Mouse (Mus musculus): ENCODE measurements around the gene Opalin. TPM values are rescaled to one million over a fixed set of nuclear protein-coding genes. Genes with fewer than 3 reads are reported as not detected.

Opalin gene
- polyA plus RNA-seq, 1 experiment from 2014 or later, result not detected

- DNase-seq (ENCODE audit: low spot score) (peak; percentile 67), ATAC-seq (replicated peaks; ENCODE audit: low FRiP score, low TSS enrichment, low read depth) (no peak)
- H3K9me3 ChIP-seq (ENCODE audit: control insufficient read depth, low read length), result no peaks in the 10 kb centered on the region
- H3K27me3 ChIP-seq (replicated peaks; ENCODE audit: control insufficient read depth, insufficient read depth, low read length), result no peaks in the 10 kb centered on the region
- no peak overlapping the region for H3K9ac ChIP-seq (ENCODE audit: low read length)
- H3K4me1 ChIP-seq (replicated peaks; ENCODE audit: control insufficient read depth, insufficient read depth, low read length), result no peaks in the 10 kb centered on the region
- no peak overlapping the region for H3K27ac ChIP-seq (ENCODE audit: low read depth)
- H3K4me3 ChIP-seq (ENCODE audit: low read depth, low read length), result no peak overlapping the region
- WGBS, result 26% methylated on average over 10 of the region's 10 CpGs
- H3K4me2 ChIP-seq (ENCODE audit: low read length), result no peak overlapping the region
- H3K36me3 ChIP-seq (ENCODE audit: control insufficient read depth, insufficient read depth, low read length), result no peaks in the 10 kb centered on the region
Observed at GRCm38 (mm10) chr19:41053530-41053929, 23.4 kb downstream of the Opalin start.

GRCm38 (mm10) chr19:41052247-41052646 lies 24.7 kb downstream of the Opalin start:
- 45% methylated on average over 5 of the region's 5 CpGs for WGBS
- no peak overlapping the region for H3K9ac ChIP-seq (ENCODE audit: low read length)
- no peak for ATAC-seq (replicated peaks; ENCODE audit: low FRiP score, low TSS enrichment, low read depth)
- H3K4me2 ChIP-seq (ENCODE audit: low read length), result no peak overlapping the region
- no peaks in the 10 kb centered on the region for H3K4me1 ChIP-seq (replicated peaks; ENCODE audit: control insufficient read depth, insufficient read depth, low read length)
- H3K27me3 ChIP-seq (replicated peaks; ENCODE audit: control insufficient read depth, insufficient read depth, low read length), result no peaks in the 10 kb centered on the region
- no peaks in the 10 kb centered on the region for H3K9me3 ChIP-seq (ENCODE audit: control insufficient read depth, low read length)
- no peak overlapping the region for H3K4me3 ChIP-seq (ENCODE audit: low read depth, low read length)
- H3K27ac ChIP-seq (ENCODE audit: low read depth), result no peak overlapping the region
- no peaks in the 10 kb centered on the region for H3K36me3 ChIP-seq (ENCODE audit: control insufficient read depth, insufficient read depth, low read length)
- DNase-seq (ENCODE audit: low spot score), result no peak

DNA sequence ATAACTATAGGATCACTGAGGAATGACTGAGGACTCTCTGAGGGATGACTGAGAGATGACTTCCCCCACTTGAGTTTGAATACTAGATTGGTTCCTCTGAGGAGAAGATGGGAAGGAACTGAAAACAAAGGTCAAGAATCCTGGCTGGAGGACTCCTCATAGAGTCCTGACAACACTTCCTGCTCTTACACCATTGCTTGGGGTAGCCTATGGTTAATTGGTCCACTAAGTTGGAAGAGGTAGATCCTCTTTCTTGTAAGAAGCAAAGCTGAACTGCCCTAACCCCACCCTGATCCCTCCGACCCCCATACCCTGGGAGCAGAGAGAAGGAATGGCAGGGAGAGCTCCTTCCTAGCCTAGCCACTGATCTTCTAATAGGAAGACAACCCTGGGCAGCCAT lies 25.2 kb downstream of the Opalin start:
- H3K4me3 ChIP-seq (ENCODE audit: low read depth, low read length), result no peak overlapping the region
- DNase-seq (ENCODE audit: low spot score), result no peak
- H3K36me3 ChIP-seq (ENCODE audit: control insufficient read depth, insufficient read depth, low read length), result no peaks in the 10 kb centered on the region
- 70% methylated on average over 1 of the region's 1 CpGs for WGBS
- H3K27ac ChIP-seq (ENCODE audit: low read depth), result no peak overlapping the region
- no peaks in the 10 kb centered on the region for H3K4me1 ChIP-seq (replicated peaks; ENCODE audit: control insufficient read depth, insufficient read depth, low read length)
- H3K9me3 ChIP-seq (ENCODE audit: control insufficient read depth, low read length), result no peaks in the 10 kb centered on the region
- no peak overlapping the region for H3K9ac ChIP-seq (ENCODE audit: low read length)
- H3K4me2 ChIP-seq (ENCODE audit: low read length), result no peak overlapping the region
- no peak for ATAC-seq (replicated peaks; ENCODE audit: low FRiP score, low TSS enrichment, low read depth)
- H3K27me3 ChIP-seq (replicated peaks; ENCODE audit: control insufficient read depth, insufficient read depth, low read length), result no peaks in the 10 kb centered on the region

GRCm38 (mm10) chr19:41048187-41048559 lies 28.7 kb downstream of the Opalin start:
- 65% methylated on average over 3 of the region's 3 CpGs for WGBS
- ATAC-seq (replicated peaks; ENCODE audit: low FRiP score, low TSS enrichment, low read depth), result no peak
- H3K27me3 ChIP-seq (replicated peaks; ENCODE audit: control insufficient read depth, insufficient read depth, low read length), result no peaks in the 10 kb centered on the region
- H3K4me1 ChIP-seq (replicated peaks; ENCODE audit: control insufficient read depth, insufficient read depth, low read length), result no peaks in the 10 kb centered on the region
- H3K36me3 ChIP-seq (ENCODE audit: control insufficient read depth, insufficient read depth, low read length), result no peaks in the 10 kb centered on the region
- H3K9me3 ChIP-seq (ENCODE audit: control insufficient read depth, low read length), result no peaks in the 10 kb centered on the region
- no peak overlapping the region for H3K4me3 ChIP-seq (ENCODE audit: low read depth, low read length)
- H3K4me2 ChIP-seq (ENCODE audit: low read length), result no peak overlapping the region
- no peak overlapping the region for H3K27ac ChIP-seq (ENCODE audit: low read depth)
- no peak overlapping the region for H3K9ac ChIP-seq (ENCODE audit: low read length)
- DNase-seq (ENCODE audit: low spot score), result no peak

DNA sequence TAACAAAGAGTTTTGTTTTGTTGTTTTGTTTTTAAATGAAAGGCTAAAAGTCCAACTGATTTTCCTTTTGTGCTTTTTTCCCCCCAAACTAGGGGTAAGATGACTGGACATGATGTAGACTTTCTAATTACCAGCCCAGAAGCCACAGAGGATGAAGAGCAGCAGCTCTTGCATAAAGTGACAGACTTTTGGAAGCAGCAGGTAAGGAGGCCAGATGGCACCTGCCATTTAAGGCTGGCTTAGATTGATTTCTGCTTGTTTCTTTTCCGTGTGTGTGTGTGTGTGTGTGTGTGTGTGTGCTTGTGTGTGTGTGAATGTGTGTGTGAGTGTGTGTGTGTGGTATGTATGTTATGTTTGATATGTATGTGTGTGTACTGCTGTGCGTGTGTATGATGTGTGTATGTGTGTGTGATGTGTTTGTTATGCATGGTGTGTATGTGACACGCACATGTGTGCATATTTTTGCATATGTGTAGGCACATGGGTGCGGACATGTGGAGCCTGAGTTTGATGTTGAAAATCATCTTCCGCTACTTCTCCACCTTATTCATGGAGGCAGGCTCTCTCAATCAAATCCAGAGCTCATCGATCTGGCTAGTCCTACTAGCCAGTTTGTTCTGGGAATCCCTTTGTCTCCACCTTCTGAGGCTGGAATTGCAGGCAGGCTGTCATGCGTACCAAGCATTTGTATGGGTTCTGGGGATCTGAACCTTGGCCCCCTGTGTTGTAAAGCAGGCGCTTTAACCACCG lies 29.3 kb downstream of the Opalin start:
- 80% methylated on average over 9 of the region's 9 CpGs for WGBS
- no peak for ATAC-seq (replicated peaks; ENCODE audit: low FRiP score, low TSS enrichment, low read depth)
- H3K4me2 ChIP-seq (ENCODE audit: low read length), result no peak overlapping the region

DNA sequence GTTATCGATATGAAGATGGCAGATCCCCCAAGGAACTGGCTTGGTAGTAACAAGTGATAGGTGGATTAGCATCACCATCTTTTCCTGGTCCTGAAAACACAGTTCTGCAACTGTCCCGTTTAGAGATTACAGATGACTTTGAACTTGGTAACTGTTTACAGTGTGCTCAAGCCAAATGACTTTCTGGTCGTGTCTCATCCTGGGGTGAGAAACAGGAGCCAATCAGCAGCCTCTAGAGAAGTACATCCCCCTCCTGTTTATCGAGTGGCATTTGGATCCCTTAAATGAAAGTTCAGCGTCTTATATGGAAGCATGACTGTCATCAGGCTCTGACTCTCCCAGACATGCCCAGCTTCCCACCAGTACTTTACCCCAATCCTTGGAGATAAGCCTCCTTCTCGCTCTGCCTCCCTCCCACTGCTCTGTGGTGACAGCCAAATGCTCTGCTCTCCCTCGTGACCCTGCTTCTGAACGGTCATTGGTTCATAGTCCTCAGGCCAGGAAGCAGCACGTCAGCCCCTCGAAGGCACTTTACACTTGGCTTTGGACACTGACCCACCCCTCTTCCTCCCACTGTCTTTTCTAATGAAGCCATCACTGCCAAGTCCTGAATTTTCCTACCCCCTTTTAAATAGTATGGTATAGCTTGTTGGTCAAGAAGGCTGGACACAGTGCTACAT lies 31.7 kb downstream of the Opalin start:
- Histone ChIP-seq H3K36me3 (ENCODE audit: control insufficient read depth, insufficient read depth, low read length) (no peaks in the 10 kb centered on the region), H3K4me1 (replicated peaks; ENCODE audit: control insufficient read depth, insufficient read depth, low read length) (no peaks in the 10 kb centered on the region), H3K4me2 (ENCODE audit: low read length) (no peak overlapping the region), H3K9ac (ENCODE audit: low read length) (no peak overlapping the region), H3K27ac (ENCODE audit: low read depth) (no peak overlapping the region), H3K27me3 (replicated peaks; ENCODE audit: control insufficient read depth, insufficient read depth, low read length) (no peaks in the 10 kb centered on the region), H3K9me3 (ENCODE audit: control insufficient read depth, low read length) (no peaks in the 10 kb centered on the region), H3K4me3 (ENCODE audit: low read depth, low read length) (no peak overlapping the region)
- DNase-seq (ENCODE audit: low spot score) (no peak), ATAC-seq (replicated peaks; ENCODE audit: low FRiP score, low TSS enrichment, low read depth) (no peak)
- 41% methylated on average over 10 of the region's 10 CpGs for WGBS

More for the DNA sequence above, 29.3 kb downstream of the Opalin start:
- Histone ChIP-seq H3K4me3 (ENCODE audit: low read depth, low read length) (no peak overlapping the region), H3K27ac (ENCODE audit: low read depth) (no peak overlapping the region), H3K36me3 (ENCODE audit: control insufficient read depth, insufficient read depth, low read length) (no peaks in the 10 kb centered on the region), H3K9ac (ENCODE audit: low read length) (no peak overlapping the region), H3K4me1 (replicated peaks; ENCODE audit: control insufficient read depth, insufficient read depth, low read length) (no peaks in the 10 kb centered on the region), H3K27me3 (replicated peaks; ENCODE audit: control insufficient read depth, insufficient read depth, low read length) (no peaks in the 10 kb centered on the region), H3K9me3 (ENCODE audit: control insufficient read depth, low read length) (no peaks in the 10 kb centered on the region)
- no peak for DNase-seq (ENCODE audit: low spot score)

- Histone ChIP-seq H3K27ac (ENCODE audit: low read depth) (no peak overlapping the region), H3K9me3 (ENCODE audit: control insufficient read depth, low read length) (no peaks in the 10 kb centered on the region), H3K4me3 (ENCODE audit: low read depth, low read length) (no peak overlapping the region), H3K36me3 (ENCODE audit: control insufficient read depth, insufficient read depth, low read length) (no peaks in the 10 kb centered on the region), H3K4me1 (replicated peaks; ENCODE audit: control insufficient read depth, insufficient read depth, low read length) (no peaks in the 10 kb centered on the region), H3K4me2 (ENCODE audit: low read length) (no peak overlapping the region), H3K27me3 (replicated peaks; ENCODE audit: control insufficient read depth, insufficient read depth, low read length) (no peaks in the 10 kb centered on the region; the same call in 1 of the 2 replicates), H3K9ac (ENCODE audit: low read length) (no peak overlapping the region)
- 66% methylated on average over 7 of the region's 7 CpGs for WGBS
- ATAC-seq (replicated peaks; ENCODE audit: low FRiP score, low TSS enrichment, low read depth), result no peak
- no peak for DNase-seq (ENCODE audit: low spot score)
Observed at GRCm38 (mm10) chr19:41039110-41039509, 37.8 kb downstream of the Opalin start.

GRCm38 (mm10) chr19:41035809-41036551 lies 40.9 kb downstream of the Opalin start:
- ATAC-seq (replicated peaks; ENCODE audit: low FRiP score, low TSS enrichment, low read depth), result no peak
- no peaks in the 10 kb centered on the region for H3K36me3 ChIP-seq (ENCODE audit: control insufficient read depth, insufficient read depth, low read length)
- no peaks in the 10 kb centered on the region; the same call in 1 of the 2 replicates for H3K27me3 ChIP-seq (replicated peaks; ENCODE audit: control insufficient read depth, insufficient read depth, low read length)
- H3K9ac ChIP-seq (ENCODE audit: low read length), result no peak overlapping the region
- 63% methylated on average over 4 of the region's 4 CpGs for WGBS
- no peak overlapping the region for H3K27ac ChIP-seq (ENCODE audit: low read depth)
- no peaks in the 10 kb centered on the region for H3K4me1 ChIP-seq (replicated peaks; ENCODE audit: control insufficient read depth, insufficient read depth, low read length)
- no peaks in the 10 kb centered on the region for H3K9me3 ChIP-seq (ENCODE audit: control insufficient read depth, low read length)
- DNase-seq (ENCODE audit: low spot score), result no peak
- H3K4me2 ChIP-seq (ENCODE audit: low read length), result no peak overlapping the region
- no peak overlapping the region for H3K4me3 ChIP-seq (ENCODE audit: low read depth, low read length)
